Mouse (Mus musculus) megakaryocyte, adult 5-6 weeks (primary cell): Measurements from ENCODE around the gene Eif3m. TPM values are rescaled to one million over a fixed set of nuclear protein-coding genes. Genes with fewer than 3 reads are reported as not detected.
"Not testable (repeated sequence)": the region's sequence is repeated elsewhere in the genome, so short reads cannot be mapped to it uniquely, and the experiment has no call there.

Source experiments
- ATAC-seq: 2 replicates; pipeline ENCODE4 v1.8.0; 2016; ENCODE audit warnings: mild to moderate bottlenecking, inconsistent platforms; ENCODE audit not compliant: poor library complexity, severe bottlenecking
- total RNA-seq, 2 experiments: library from RNA; stranded (forward) in 1 of 2; stranded (reverse) in 1 of 2; fragments of 153-499, 151-499 nt in 1 of 2; fragments of 221-1000, 200-1000 nt in 1 of 2; gene quantifications; 2 replicates each; pipeline versions ENCODE4 v1.2.3 to v1.2.4; 2015 to 2017

Eif3m gene
- 267 and 274 TPM in 2 replicates for total RNA-seq (2015)
- total RNA-seq (2017): 165 and 245 TPM in 2 replicates

GRCm38 (mm10) chr2:105016967-105017287 is at the start of gene Eif3m:
Eif3m (minus strand) TSS chr2:105017080.
- ATAC-seq: peak; percentile 99

DNA sequence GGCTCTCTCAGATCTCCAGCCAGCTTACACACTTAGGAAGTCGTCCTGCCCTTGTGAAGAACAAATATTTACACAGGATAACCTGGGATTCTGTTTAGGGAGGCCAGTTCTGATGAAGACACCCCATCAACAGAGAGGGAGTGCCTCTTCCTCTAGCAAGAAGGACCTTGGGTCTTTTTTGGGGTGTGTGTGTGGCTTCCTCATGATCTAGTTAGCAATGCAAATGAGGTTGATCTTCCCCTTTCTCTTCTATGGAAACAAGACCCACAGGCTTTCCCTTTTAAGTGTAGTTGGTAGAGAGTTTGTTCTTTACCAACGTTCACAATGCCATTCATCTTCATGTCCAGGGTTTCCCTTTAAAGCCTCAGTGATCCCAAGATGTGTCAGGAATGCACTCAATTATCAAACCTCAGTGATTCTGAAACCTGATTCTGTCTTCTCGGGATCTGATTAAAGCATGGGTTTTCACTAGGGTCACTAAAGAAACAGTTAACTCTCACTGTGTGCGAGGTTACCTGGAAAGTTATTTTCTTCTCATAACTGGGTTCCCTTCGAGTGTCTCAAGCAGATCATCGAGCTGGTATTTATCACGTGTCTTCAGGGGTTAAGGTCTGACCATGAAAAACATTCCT is 46.0 kb upstream of the Eif3m start:
- no peak for ATAC-seq

- ATAC-seq: no peak
These were observed 41.8 kb upstream of the Eif3m start for GRCm38 (mm10) chr2:105058577-105059116.

GRCm38 (mm10) chr2:105055529-105055928 is 38.6 kb upstream of the Eif3m start:
- ATAC-seq: no peak

GRCm38 (mm10) chr2:105048301-105048700 is 31.4 kb upstream of the Eif3m start:
- no peak for ATAC-seq

DNA sequence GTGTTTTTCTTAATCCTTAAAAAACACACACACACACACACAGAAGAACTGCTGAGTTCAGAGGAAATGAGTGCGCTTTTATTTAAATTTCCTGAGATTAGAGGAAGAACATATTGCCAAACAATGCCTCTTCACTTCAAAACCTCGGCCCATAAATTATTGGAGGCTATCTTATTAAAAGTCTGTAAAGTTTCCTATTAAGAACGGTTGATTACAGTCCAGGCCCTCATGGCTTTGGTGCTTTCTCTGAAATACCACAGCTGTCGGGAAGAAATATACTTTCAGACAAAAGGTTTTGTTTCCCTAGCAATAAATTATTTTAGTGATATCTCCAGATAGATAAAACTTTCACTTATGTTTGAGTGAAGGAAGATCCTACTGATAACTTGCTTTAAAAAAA is 26.3 kb upstream of the Eif3m start:
- ATAC-seq: no peak

- ATAC-seq: no peak
These were observed 24.0 kb upstream of the Eif3m start for GRCm38 (mm10) chr2:105040859-105041258.

GRCm38 (mm10) chr2:105038879-105039278 is 22.0 kb upstream of the Eif3m start:
- no peak for ATAC-seq

DNA sequence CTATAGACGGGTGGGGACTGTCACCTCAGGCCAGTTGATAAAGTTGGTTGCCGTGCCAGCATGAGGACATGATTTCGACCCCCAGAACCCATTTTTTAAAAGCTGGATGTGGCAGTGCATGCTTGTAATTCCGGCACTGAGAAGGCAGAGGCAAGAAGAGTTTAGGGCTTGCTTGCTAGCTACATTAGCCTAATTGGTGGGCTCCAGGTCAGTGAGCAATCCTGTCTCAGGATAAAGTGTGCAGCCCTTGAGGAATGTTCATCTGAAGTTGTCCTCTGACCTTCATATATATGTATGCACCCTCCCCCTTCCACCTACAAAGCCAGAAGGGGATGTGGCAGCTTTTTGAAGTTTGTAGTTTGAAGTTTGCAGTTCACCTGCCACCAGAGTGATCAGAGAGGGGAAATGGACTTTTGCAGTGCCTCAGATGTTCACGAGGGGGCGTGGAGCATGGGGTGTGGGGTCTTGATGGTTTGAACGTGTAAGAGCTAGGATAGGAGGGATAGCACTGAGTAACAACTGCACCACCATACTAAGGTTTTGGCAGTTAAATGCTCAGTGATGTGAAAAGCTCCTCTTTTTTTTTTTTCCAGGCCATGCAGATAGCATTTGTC is 21.2 kb upstream of the Eif3m start:
- ATAC-seq: no peak

DNA sequence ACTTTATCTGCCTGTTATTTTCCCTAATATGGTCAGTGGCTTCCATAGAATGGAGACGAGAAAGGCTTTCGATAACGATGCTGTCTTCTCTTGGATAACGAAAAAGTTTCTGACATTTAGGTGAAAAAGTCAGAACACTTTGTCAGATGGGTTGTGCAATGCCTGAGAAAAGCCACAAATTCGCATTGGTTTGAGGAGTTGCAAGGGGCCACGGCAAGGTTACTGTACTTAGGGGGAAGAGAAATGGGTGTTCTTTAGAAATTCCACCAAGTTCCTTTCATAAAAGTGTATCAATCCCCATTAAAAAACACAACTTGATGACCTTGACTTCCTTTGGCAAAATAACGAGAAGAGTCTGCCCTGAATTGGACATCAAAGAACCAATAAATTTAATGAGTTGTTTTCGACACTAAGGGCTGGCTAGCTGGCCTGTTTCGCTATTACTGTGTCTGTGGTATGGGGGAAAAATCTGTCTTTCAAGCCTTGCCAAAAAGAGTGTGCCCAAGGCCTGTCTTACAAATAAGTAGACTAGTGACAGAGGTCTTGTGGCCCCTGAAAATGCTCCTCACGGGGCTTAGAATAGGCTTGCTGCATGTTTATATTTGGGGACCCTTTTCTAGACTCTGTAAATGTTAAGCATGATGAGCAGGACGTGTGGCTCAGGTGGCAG is 19.7 kb upstream of the Eif3m start:
- no peak for ATAC-seq

DNA sequence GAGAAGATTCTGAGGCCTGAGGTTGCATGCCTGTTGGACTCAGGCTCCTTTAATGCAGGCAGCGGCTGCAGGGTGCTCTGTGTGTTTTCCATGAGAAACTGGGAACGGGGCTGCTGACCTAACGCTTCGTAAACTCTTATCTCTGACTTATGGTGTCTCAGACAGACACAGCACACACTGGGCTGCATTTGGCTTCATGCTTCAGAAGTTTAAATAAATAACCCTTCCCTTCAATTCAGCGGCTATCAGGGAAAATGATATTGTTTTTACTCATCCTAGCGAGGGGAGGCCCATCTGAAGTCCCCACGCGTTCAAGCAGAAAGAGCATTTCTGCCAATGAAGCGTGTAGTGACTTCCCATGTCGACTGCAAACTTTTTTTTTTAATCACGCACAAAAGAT is 19.1 kb upstream of the Eif3m start:
- no peak for ATAC-seq

DNA sequence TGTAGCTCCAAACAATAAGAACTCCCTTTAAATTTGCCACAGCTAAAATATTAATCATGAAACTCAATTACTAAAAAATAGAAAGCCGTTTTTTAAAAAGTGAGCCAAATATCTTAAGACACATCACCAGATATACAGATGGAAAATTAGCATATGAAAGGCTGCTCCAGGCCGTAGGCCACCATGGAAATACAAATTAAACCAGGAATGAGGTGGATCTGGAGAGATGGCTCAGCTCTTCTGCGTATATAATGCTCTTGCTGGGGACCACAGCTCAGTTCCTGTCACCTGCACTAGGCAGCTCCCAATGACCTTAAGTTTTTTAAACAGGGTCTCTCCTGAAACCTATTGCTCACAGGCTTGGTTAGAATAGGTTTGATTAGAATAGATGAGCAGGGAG is 17.2 kb upstream of the Eif3m start:
- ATAC-seq: no peak

GRCm38 (mm10) chr2:105030505-105030904 is 13.6 kb upstream of the Eif3m start:
- ATAC-seq: no peak

- no peak for ATAC-seq
These were observed 11.9 kb upstream of the Eif3m start for GRCm38 (mm10) chr2:105028806-105029205.

- no peak for ATAC-seq
These were observed 10.2 kb upstream of the Eif3m start for GRCm38 (mm10) chr2:105026950-105027695.

DNA sequence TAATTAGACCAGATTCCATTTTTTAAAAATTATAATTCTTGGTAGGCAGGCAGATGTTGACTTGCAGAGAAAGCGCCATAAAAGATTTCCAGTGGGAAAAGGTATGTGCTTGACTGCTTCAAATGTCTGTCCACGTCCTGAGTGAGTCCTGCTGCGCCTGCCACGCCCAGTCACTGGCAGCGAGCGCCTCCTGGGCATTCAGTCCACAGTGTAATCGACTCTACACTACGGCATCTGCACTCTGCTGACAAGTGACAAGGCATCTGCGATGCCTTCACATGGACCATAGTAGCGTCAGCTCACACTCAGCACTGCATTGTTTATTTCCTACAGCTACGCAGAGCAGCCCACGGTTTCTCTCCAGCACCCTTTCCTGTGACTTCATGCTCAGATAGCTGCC is 8.7 kb upstream of the Eif3m start:
- not testable (repeated sequence) for ATAC-seq

- no peak for ATAC-seq
These were observed 6.9 kb upstream of the Eif3m start for GRCm38 (mm10) chr2:105023815-105024214.

DNA sequence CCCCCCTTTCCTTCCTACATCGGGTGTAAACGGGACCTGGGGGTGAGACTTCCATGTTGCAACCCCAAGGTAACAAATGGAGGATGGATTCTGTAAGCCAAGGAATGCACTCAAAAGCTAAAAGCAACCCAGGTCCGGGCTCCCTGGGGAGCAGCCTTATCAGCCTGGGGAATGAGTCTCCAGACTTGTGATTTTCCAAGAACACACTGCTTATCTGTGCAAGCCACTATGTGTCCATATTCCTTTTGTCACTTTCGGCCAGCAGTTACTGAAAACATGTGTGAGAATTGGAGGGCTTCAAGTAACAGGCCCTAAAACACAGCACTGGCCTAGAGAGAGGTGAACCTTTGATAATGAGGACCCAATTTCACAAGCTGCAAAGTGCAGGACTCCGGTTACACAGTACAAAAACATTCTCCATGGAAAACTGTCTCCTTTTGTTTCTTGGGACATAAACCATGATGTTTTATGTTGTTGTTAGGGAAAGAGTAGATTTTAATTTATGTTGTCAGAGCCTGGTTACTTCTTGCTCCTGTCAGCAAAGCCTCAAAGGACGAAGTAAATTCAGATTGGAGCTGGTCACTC is 6.2 kb upstream of the Eif3m start:
- ATAC-seq: no peak

DNA sequence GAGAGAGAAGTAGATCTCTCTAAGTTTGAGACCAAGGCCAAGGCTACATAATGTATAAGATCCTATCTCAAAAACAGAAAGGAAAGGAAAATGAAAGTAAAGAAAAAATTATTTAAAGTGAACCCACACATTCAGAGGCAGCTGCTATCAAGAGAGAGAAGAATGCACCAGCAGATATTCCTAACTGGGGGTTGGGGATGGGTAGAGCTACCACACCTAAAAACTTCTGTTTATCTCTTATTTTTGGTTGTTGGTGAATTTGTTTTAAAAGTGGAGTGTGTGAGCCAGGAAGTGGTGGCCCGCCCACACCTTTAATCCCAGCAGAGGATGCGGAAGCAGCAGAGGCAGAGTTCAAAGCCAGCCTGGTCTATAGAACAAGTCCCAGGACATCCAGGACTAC is 5.0 kb upstream of the Eif3m start:
- no peak for ATAC-seq

- ATAC-seq: no peak
These were observed 4.4 kb upstream of the Eif3m start for GRCm38 (mm10) chr2:105021256-105021655.

GRCm38 (mm10) chr2:105019457-105019856 is 2.6 kb upstream of the Eif3m start:
- ATAC-seq: no peak
